Mouse (Mus musculus) lung, embryonic 14.5 days (tissue): ENCODE data around the gene Calr3. TPM values are rescaled to one million over a fixed set of nuclear protein-coding genes. Genes with fewer than 3 reads are reported as not detected.

Experiments used
- ATAC-seq: fragments of 200-750 bp; cut with Nextera tagmentation; 2 replicates; pipeline ENCODE4 v1.8.0; 2017; ENCODE audit warnings: mild to moderate bottlenecking, moderate TSS enrichment, moderate library complexity; ENCODE audit not compliant: insufficient read depth
- DNase-seq: peaks from one replicate; pipeline ENCODE4 v3.0.0-alpha.2; 2015
- H3K27ac ChIP-seq: fragments of 300-500 bp; sonication (generic); 2 replicates; pipeline ENCODE4 v1.5.1; 2014; ENCODE audit warnings: low read depth, mild to moderate bottlenecking, moderate library complexity
- H3K27me3 ChIP-seq: fragments of 300-500 bp; sonication (generic); 2 replicates; pipeline ENCODE4 v1.6.1; 2014; ENCODE audit warnings: low read length, control low read depth; ENCODE audit not compliant: insufficient read depth
- H3K36me3 ChIP-seq: fragments of 300-500 bp; sonication (generic); 2 replicates; pipeline ENCODE4 v1.6.1; 2014; ENCODE audit warnings: control low read depth; ENCODE audit not compliant: insufficient read depth
- H3K4me1 ChIP-seq: fragments of 300-500 bp; sonication (generic); 2 replicates; pipeline ENCODE4 v1.6.1; 2014; ENCODE audit warnings: antibody characterized with exemption, control low read depth; ENCODE audit not compliant: insufficient read depth
- H3K4me2 ChIP-seq: fragments of 300-500 bp; sonication (generic); 2 replicates; pipeline ENCODE4 v1.6.1; 2014; ENCODE audit warnings: mild to moderate bottlenecking
- H3K4me3 ChIP-seq: fragments of 300-500 bp; sonication (generic); 2 replicates; pipeline ENCODE4 v1.5.1; 2014; ENCODE audit warnings: low read depth, low read length
- H3K9ac ChIP-seq: fragments of 300-500 bp; sonication (generic); 2 replicates; pipeline ENCODE4 v1.6.1; 2014
- H3K9me3 ChIP-seq: fragments of 300-500 bp; sonication (generic); 2 replicates; pipeline ENCODE4 v1.6.1; 2016; ENCODE audit warnings: low read depth, low read length, control low read depth
- CTCF ChIP-seq: IDR thresholded peaks from 2 replicates; pipeline ENCODE4 v1.5.1; 2016; ENCODE audit warnings: antibody characterized with exemption, low read depth
- WGBS: fragments of 180-500 bp; shearing (Covaris S2); extraction: QIAGEN DNeasy Blood & Tissue Kit; methylation state at CpG from one replicate; pipeline ENCODE4 v1.1.7; 2014; 5-methylcytosine and 5-hydroxymethylcytosine counted together
- microRNA-seq: library from miRNA; unstranded; fragments of <30 nt; microRNA quantifications from one replicate; pipeline ENCODE4, GENCODE M21; 2016; ENCODE audit warnings: borderline number of aligned reads
- polyA plus RNA-seq: library from polyadenylated mRNA; unstranded; fragments of >200 nt; fragmentation: Nextera tagmentation; extraction: Ambion mirVana; gene quantifications from 2 replicates; pipeline ENCODE4 v1.2.1, GENCODE M21; 2014

The Calr3 gene
- polyA plus RNA-seq, 1 experiment from 2014 or later, result 1.9 TPM

DNA sequence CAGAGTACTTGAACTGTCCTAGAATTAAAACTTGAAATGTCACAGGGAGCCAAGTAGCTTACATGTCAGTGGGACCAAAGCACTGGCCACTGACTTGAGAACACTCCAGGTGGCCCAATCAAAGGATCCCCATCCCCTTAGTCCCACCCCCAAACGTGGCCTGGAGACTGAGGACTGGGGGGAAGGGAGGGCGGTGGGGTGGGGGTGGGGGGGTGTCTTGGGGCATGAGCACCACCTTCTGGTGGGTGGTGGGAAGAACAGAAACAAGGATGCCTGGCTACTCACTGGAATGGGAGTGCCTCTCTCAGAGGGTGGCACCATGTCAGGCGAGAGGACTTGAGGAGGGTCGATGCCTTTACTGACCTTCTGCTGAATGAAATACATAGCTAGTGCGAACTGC lies 61.3 kb downstream of the Calr3 start:
- ATAC-seq, result no peak; the same call in 1 of the 2 replicates
- no peak overlapping the region for H3K27ac ChIP-seq
- H3K4me1 ChIP-seq, result no peaks in the 10 kb centered on the region
- TF ChIP-seq CTCF, result peak; percentile 24; the same call in 1 of the 2 replicates
- 53% methylated on average over 5 of the region's 5 CpGs for WGBS
- peak; percentile 18 for DNase-seq
- peaks cover 99% of the 10 kb centered on the region for H3K36me3 ChIP-seq
- H3K27me3 ChIP-seq, result no peaks in the 10 kb centered on the region
- no peaks in the 10 kb centered on the region for H3K9me3 ChIP-seq
- H3K4me3 ChIP-seq, result no peak overlapping the region
- H3K4me2 ChIP-seq, result no peak overlapping the region
- no peak overlapping the region for H3K9ac ChIP-seq

DNA sequence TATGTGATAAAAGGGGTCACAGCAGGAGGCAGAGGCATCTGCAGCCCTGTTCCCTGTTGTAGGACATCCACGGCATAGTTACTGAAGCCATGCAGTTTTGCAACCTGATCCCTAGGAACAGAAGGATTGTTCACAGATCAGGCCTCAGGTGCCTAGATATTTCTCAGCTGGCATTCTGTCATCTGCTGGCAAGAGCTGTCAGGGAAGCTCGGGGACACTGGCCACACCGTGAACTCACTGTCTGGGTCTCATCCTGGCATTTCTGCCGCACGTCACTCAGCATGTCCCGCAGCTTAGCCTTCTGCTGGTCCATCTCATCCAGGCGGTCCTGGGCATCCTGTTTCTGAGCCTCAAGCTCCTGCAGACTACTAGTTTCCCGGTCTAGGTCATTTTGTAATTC lies 63.0 kb downstream of the Calr3 start:
- H3K4me2 ChIP-seq, result no peak overlapping the region
- DNase-seq (no peak), ATAC-seq (no peak)
- no peaks in the 10 kb centered on the region for H3K4me1 ChIP-seq
- H3K9me3 ChIP-seq, result no peaks in the 10 kb centered on the region
- no peak for TF ChIP-seq CTCF
- peaks cover 97% of the 10 kb centered on the region for H3K36me3 ChIP-seq
- H3K27ac ChIP-seq, result no peak overlapping the region
- H3K9ac ChIP-seq, result no peak overlapping the region
- WGBS, result 80% methylated on average over 8 of the region's 8 CpGs
- no peaks in the 10 kb centered on the region for H3K27me3 ChIP-seq
- no peak overlapping the region for H3K4me3 ChIP-seq

DNA sequence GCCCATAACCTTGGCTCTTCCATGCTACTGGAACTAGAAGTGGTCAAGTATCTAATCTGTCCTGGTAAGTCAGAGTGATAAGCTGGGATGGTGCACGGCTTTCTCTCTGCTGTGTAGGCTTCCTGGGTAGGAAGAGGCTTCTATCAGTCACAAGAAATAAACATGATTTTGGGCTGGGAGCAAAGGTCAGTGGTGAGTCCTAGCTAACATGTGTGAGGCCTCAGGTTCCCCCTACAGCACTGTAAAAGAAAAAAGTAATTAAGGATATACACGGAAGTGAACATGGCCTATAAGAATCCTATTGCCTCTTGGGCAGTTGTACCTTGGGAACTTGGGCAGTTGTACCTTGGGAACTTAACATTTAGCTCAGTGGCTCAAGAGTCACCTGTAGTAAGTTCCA lies 66.8 kb downstream of the Calr3 start:
- WGBS, result 76% methylated on average over 2 of the region's 2 CpGs
- no peak for TF ChIP-seq CTCF
- peaks cover 94% of the 10 kb centered on the region for H3K36me3 ChIP-seq

DNA sequence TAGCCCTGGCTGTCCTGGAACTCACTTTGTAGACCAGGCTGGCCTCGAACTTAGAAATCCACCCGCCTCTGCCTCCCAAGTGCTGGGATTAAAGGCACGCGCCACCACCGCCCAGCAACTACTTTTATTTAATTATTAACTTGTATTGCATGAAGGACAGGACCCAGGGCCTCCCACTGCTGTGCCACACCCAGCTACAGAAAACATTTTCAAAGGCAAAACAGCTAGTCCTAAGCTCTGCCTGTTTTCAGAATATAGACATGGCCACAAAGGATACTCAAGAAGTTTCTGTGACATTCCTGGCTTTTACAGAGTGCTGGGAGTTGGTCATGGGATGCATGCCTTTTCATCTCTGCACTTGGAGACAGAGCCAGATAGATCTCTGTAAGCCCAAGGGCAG lies 67.4 kb downstream of the Calr3 start:
- no peak overlapping the region for H3K9ac ChIP-seq
- H3K9me3 ChIP-seq, result no peaks in the 10 kb centered on the region
- H3K27me3 ChIP-seq, result no peaks in the 10 kb centered on the region
- no peaks in the 10 kb centered on the region for H3K4me1 ChIP-seq
- no peak overlapping the region for H3K4me2 ChIP-seq
- DNase-seq (no peak), ATAC-seq (no peak)
- TF ChIP-seq CTCF, result no peak
- no peak overlapping the region for H3K27ac ChIP-seq
- 87% methylated on average over 5 of the region's 5 CpGs for WGBS
- no peak overlapping the region for H3K4me3 ChIP-seq
- peaks cover 94% of the 10 kb centered on the region for H3K36me3 ChIP-seq

More for the DNA sequence above, 66.8 kb downstream of the Calr3 start:
- ATAC-seq (no peak), DNase-seq (no peak)
- H3K9ac ChIP-seq, result no peak overlapping the region
- H3K9me3 ChIP-seq, result no peaks in the 10 kb centered on the region
- no peaks in the 10 kb centered on the region for H3K4me1 ChIP-seq
- no peak overlapping the region for H3K4me2 ChIP-seq
- H3K27me3 ChIP-seq, result no peaks in the 10 kb centered on the region
- no peak overlapping the region for H3K27ac ChIP-seq
- H3K4me3 ChIP-seq, result no peak overlapping the region

DNA sequence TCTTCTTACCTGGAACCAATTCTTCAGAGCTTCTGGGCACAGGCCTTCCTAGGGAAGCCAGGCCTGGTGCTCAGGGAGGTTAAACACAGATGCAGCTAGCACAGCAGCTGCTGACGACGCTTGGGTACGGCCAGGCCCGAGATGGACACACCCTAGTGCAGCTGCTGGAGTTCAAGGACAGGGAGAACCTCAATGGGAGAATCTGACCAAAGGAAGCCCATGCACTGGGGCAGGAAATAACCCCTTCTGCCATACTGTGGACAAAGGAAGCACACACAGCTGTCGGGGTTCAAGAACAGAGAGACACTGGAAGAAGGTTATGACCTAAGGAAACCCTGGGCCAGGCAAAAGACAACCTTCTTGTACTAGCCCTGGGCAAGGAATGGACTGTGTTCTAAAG lies 68.5 kb downstream of the Calr3 start:
- Histone ChIP-seq H3K4me2 (no peak overlapping the region), H3K27ac (no peak overlapping the region), H3K36me3 (peaks cover 94% of the 10 kb centered on the region), H3K9me3 (no peaks in the 10 kb centered on the region), H3K4me3 (no peak overlapping the region), H3K9ac (no peak overlapping the region), H3K4me1 (no peaks in the 10 kb centered on the region), H3K27me3 (no peaks in the 10 kb centered on the region)
- DNase-seq (no peak), ATAC-seq (no peak)
- 79% methylated on average over 5 of the region's 5 CpGs for WGBS
- TF ChIP-seq CTCF, result no peak

Small RNA genes lying within 50 kb of the gene (microRNA-seq; reads per million reads assigned to microRNA genes)
- gene Mir7068, result 1.4 reads per million

Other genes starting within 250 kb of the Calr3 start
- 0.24 TPM in 1 of 2 replicates, not detected in the other for gene Cib3, start 231.0 kb downstream of the Calr3 start, polyA plus RNA-seq
- not detected in 2 replicates for gene Gm11034, start 230.2 kb downstream of the Calr3 start, polyA plus RNA-seq
- 65.3 and 69.6 TPM in 2 replicates for gene Fam32a, start 224.1 kb downstream of the Calr3 start, polyA plus RNA-seq
- 102 and 104 TPM in 2 replicates for gene Ap1m1, start 203.9 kb downstream of the Calr3 start, polyA plus RNA-seq
- 38.2 TPM in 2 replicates for gene Gm10282, start 138.6 kb downstream of the Calr3 start, polyA plus RNA-seq
- gene Klf2, start 124.8 kb downstream of the Calr3 start, polyA plus RNA-seq, result 14.3 and 15.2 TPM in 2 replicates
- gene Eps15l1, start 22.4 kb downstream of the Calr3 start, polyA plus RNA-seq, result 68.6 and 69.4 TPM in 2 replicates
- gene 1700030K09Rik, start within 50 bp of the Calr3 start, polyA plus RNA-seq, result 13.6 and 17.2 TPM in 2 replicates
- gene Cherp, start 31.4 kb upstream of the Calr3 start, polyA plus RNA-seq, result 71.6 and 80.2 TPM in 2 replicates
- 21.5 and 24.4 TPM in 2 replicates for gene Slc35e1, start 48.7 kb upstream of the Calr3 start, polyA plus RNA-seq
- gene Med26, start 104.4 kb upstream of the Calr3 start, polyA plus RNA-seq, result 16.7 and 17.5 TPM in 2 replicates
- 121 and 130 TPM in 2 replicates for gene Smim7, start 127.2 kb upstream of the Calr3 start, polyA plus RNA-seq
- 12.7 and 18.3 TPM in 2 replicates for gene Tmem38a, start 128.2 kb upstream of the Calr3 start, polyA plus RNA-seq
- 0.03 TPM in 1 of 2 replicates, not detected in the other for gene Nwd1, start 202.8 kb upstream of the Calr3 start, polyA plus RNA-seq